Mouse (Mus musculus) kidney, adult 2 months (tissue): ENCODE measurements around the gene Fhl1.

ENCODE experiments used
- CTCF ChIP-seq: fragments of 200-500 bp; conservative IDR thresholded peaks from 2 replicates; pipeline ENCODE4 v1.5.1; 2011; ENCODE audit warnings: low read depth, mild to moderate bottlenecking, control low read depth, low read length, moderate library complexity, mixed read lengths; ENCODE audit not compliant: insufficient read depth, insufficient read length
- POLR2A ChIP-seq: fragments of 200-500 bp; IDR thresholded peaks from one replicate; pipeline ENCODE4 v1.6.1; 2011; ENCODE audit warnings: low read depth, low read length, control low read depth

- no peak for TF ChIP-seq CTCF
- no peak for TF ChIP-seq POLR2A
Observed at GRCm38 (mm10) chrX:56701261-56701660, 30.3 kb upstream of the Fhl1 start.
